Mouse (Mus musculus): ENCODE measurements at regions not wholly inside any gene's neighbourhood (a gene's known extent, or its start where the extent isn't known, plus 50 kb on each side); places are given as distances from the start of the nearest gene placed in this dataset.

DNA sequence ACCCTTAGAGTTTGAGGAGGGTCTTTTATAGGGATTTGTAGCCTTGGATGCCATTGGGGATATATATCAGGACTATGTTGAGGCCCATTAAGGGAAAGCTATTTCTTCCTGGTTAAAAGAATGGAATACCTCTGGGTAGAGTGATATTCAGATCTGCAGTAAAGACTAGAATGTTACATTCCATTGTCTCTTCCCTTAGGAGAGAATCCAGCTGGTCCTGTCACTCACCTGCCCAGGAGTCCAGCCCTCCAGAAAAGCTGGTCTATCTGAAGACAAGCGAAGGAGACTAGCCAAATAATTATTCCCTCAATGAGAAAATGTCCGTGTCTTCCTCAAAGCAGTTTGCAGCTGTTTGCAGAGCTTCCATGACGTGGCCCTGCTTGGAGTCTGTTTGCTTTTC is 308.3 kb downstream of the Cog6 start:
- TF ChIP-seq CTCF (IDR thresholded peaks at IDR 0.05; ENCODE audit: borderline replicate concordance, extremely low read depth, insufficient read depth, insufficient read length) = no peak
- TF ChIP-seq POLR2A (IDR thresholded peaks at IDR 0.05; ENCODE audit: borderline replicate concordance, extremely low read depth, insufficient read depth, insufficient read length, poor library complexity, severe bottlenecking) = no peak
